Mouse (Mus musculus): ENCODE measurements around the gene Cfap298. TPM values are rescaled to one million over a fixed set of nuclear protein-coding genes. Genes with fewer than 3 reads are reported as not detected.
A peak's percentile ranks its signal among the peaks of the same experiment; 100 is the strongest.

Cfap298 gene
- polyA plus RNA-seq, 1 experiment, result 105 TPM

GRCm38 (mm10) chr16:90882501-90882977, 52.4 kb downstream of the Cfap298 start:
- Histone ChIP-seq H3K4me1 (ENCODE audit: control insufficient read depth, insufficient read depth, low read length) (peaks cover 12% of the 10 kb centered on the region), H3K27ac (ENCODE audit: control insufficient read depth, insufficient read depth, low read depth, low read length) (peak overlapping the region; percentile 20; the same call in 1 of the 2 replicates), H3K36me3 (ENCODE audit: control insufficient read depth, insufficient read depth, low read length) (no peaks in the 10 kb centered on the region), H3K27me3 (ENCODE audit: control insufficient read depth, insufficient read depth, low read length) (no peaks in the 10 kb centered on the region), H3K4me3 (ENCODE audit: control insufficient read depth, low read depth, low read length) (no peak overlapping the region)
- TF ChIP-seq POLR2A (IDR thresholded peaks at IDR 0.05; ENCODE audit: control insufficient read depth, low read depth, low read length) (no peak), CTCF (IDR thresholded peaks at IDR 0.05; ENCODE audit: control insufficient read depth, insufficient read depth, insufficient replicate concordance, low read depth, low read length) (no peak)

DNA sequence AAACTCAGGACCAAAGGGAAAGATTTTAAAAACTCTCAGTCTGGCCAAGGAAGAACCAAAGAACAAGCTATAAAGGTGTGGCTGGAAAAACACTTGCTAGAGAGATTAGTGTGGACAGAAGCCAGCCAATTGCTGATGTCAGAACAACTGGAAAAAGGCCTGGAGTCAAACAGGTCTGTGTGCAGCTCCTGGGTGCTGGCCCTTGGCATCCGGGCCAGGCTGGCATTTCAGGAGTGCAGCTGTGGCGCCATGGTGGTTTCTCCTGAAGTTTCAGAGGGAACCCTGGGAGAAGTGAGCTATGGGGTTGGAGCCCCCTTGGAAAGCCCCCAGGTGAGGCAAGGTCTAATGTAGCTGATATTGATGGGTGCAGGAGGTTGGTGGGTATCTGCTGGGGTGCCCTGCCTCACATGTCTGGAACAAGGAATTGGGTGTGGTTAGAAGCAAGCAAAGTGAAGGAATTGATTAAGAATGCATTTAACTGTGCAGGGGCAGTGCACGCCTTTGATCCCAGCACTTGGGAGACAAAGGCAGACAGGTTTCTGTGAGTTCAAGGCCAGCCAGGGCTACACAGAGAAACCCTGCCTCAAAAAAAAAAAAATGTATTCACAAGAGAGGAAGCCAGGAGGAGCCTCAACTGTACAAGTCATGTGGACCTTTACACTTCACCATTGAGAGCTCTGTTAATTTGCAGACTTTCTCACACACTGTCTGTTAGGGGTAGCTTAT, 56.6 kb downstream of the Cfap298 start:
- TF ChIP-seq POLR2A (IDR thresholded peaks at IDR 0.05; ENCODE audit: control insufficient read depth, low read depth, low read length) (no peak), CTCF (IDR thresholded peaks at IDR 0.05; ENCODE audit: control insufficient read depth, insufficient read depth, insufficient replicate concordance, low read depth, low read length) (no peak)
- peaks cover 3% of the 10 kb centered on the region; the same call in 1 of the 2 replicates for H3K4me1 ChIP-seq (ENCODE audit: control insufficient read depth, insufficient read depth, low read length)
- no peak overlapping the region for H3K4me3 ChIP-seq (ENCODE audit: control insufficient read depth, low read depth, low read length)
- H3K27me3 ChIP-seq (ENCODE audit: control insufficient read depth, insufficient read depth, low read length), result no peaks in the 10 kb centered on the region
- H3K27ac ChIP-seq (ENCODE audit: control insufficient read depth, insufficient read depth, low read depth, low read length), result no peak overlapping the region
- no peaks in the 10 kb centered on the region for H3K36me3 ChIP-seq (ENCODE audit: control insufficient read depth, insufficient read depth, low read length)

Other genes with a start within 250 kb of the Cfap298 start
- 16.8 and 18.6 TPM in 2 replicates for gene Mis18a, start 207.7 kb downstream of the Cfap298 start, polyA plus RNA-seq (2012; rRNA removed)
- gene Mrap, start 196.9 kb downstream of the Cfap298 start, polyA plus RNA-seq (2012; rRNA removed), result 9.9 and 12.6 TPM in 2 replicates
- 20.0 and 21.1 TPM in 2 replicates for gene Urb1, start 124.7 kb downstream of the Cfap298 start, polyA plus RNA-seq (2012; rRNA removed)
- gene Eva1c, start 108.4 kb downstream of the Cfap298 start, polyA plus RNA-seq (2012; rRNA removed), result 40.0 and 43.5 TPM in 2 replicates
- gene Synj1, start 76.2 kb upstream of the Cfap298 start, polyA plus RNA-seq (2012; rRNA removed), result 15.5 and 18.9 TPM in 2 replicates
- 19.9 TPM in 2 replicates for gene Paxbp1, start 109.4 kb upstream of the Cfap298 start, polyA plus RNA-seq (2012; rRNA removed)
- 37.7 and 38.8 TPM in 2 replicates for gene 4932438H23Rik, start 160.0 kb upstream of the Cfap298 start, polyA plus RNA-seq (2012; rRNA removed)